Mouse (Mus musculus): Measurements from ENCODE around the gene Igfbpl1. TPM values are rescaled to one million over a fixed set of nuclear protein-coding genes. Genes with fewer than 3 reads are reported as not detected.
A peak's percentile ranks its signal among the peaks of the same experiment; 100 is the strongest.

Igfbpl1 gene
- polyA plus RNA-seq, 1 experiment from 2014 or later = 94.2 TPM

DNA sequence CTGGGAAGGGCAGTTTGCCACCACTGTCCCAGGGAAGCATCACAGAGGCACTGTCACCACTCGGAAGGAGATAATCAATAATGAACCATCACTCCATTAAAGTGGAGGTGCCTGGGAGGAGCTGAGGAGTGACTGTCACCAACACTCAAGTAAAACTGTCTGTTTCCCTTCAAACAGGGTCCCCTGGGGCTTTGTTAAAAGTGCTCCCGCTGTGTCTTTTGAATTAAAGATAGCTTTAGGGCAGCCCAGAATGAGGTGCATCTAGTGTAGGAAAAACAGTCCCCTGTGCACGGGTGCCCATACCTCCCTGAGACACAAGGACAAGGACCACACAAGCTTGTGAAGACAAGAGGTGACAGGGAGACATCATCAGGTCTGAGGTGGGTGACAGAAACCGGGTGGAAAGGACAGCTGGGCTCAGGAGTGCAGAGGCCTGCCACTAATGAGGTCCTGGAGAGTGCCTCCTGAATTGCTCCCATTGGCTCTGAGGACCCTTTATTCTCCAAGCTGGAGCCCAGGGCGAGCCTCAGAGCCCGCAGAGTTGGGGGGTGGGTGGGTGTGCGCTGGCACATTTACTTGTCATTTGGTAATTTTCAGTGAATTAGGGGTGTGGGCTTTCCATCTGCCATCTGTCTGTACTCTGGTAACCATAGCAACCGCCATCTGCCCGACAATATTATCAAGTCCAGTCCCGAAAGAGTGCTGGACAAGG, 2.5 kb downstream of the Igfbpl1 start:
- ATAC-seq = peak; percentile 58
- H3K4me1 ChIP-seq (replicated peaks; ENCODE audit: control insufficient read depth, insufficient read depth, low read length) = peaks cover 59% of the 10 kb centered on the region
- H3K27me3 ChIP-seq (replicated peaks; ENCODE audit: control insufficient read depth, insufficient read depth, low read length) = no peaks in the 10 kb centered on the region
- peak overlapping the region; percentile 75 for H3K4me3 ChIP-seq (replicated peaks; ENCODE audit: low read length)
- 1% methylated on average over 10 of the region's 10 CpGs for WGBS
- peak overlapping the region; percentile 94 for H3K9ac ChIP-seq (replicated peaks; ENCODE audit: low read depth, low read length)
- no peaks in the 10 kb centered on the region for H3K9me3 ChIP-seq (ENCODE audit: control insufficient read depth, low read length)
- peak overlapping the region; percentile 63 for H3K4me2 ChIP-seq (ENCODE audit: low read length)
- peak overlapping the region; percentile 98 for H3K27ac ChIP-seq (ENCODE audit: low read length)
- H3K36me3 ChIP-seq (ENCODE audit: control insufficient read depth, insufficient read depth) = peaks cover 5% of the 10 kb centered on the region; the same call in 1 of the 2 replicates

DNA sequence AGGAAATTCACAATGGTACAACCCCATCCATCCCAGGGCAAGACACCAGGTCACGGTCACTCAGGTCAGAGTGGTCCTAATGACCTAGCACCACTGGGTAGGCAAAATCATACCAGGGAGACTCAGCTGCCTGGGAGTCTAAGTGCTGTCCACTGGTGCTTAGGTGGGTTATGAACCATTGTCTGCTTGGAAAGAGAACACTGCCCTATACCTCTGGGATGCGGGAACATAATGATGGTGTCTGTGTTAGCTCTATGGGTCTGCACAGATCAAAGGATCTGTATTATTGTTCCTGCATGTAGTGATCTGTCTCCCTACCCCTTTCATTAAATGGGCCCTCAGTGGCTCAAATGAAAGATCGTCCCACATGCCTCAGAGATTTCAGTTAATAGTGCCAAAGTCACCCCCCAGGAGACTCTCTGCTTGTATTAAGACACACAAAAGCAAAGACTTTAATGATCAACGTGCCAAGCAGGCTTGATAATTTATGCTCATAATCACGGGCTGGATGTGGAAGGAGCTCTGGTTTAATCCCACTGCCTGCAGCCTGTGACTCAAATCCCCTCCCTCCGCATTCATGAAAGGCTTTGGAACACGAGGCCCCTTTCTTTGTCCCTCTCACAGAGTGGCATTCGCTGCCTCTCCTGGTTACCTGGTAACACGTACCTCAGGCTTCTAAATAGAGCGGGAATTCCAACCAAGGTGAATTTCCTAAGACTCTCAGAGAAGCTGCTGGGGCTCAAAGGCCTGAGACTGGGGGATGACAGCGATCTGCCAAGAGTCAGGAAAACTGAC, 3.7 kb downstream of the Igfbpl1 start:
- Histone ChIP-seq H3K4me1 (replicated peaks; ENCODE audit: control insufficient read depth, insufficient read depth, low read length) (peaks cover 66% of the 10 kb centered on the region), H3K27me3 (replicated peaks; ENCODE audit: control insufficient read depth, insufficient read depth, low read length) (no peaks in the 10 kb centered on the region), H3K9ac (replicated peaks; ENCODE audit: low read depth, low read length) (peak overlapping the region; percentile 94), H3K4me2 (ENCODE audit: low read length) (peak overlapping the region; percentile 63), H3K4me3 (replicated peaks; ENCODE audit: low read length) (peak overlapping the region; percentile 75), H3K27ac (ENCODE audit: low read length) (peak overlapping the region; percentile 98), H3K36me3 (ENCODE audit: control insufficient read depth, insufficient read depth) (peaks cover 5% of the 10 kb centered on the region; the same call in 1 of the 2 replicates), H3K9me3 (ENCODE audit: control insufficient read depth, low read length) (no peaks in the 10 kb centered on the region)
- WGBS = 4% methylated on average over 11 of the region's 11 CpGs
- peak; percentile 34 for ATAC-seq

DNA sequence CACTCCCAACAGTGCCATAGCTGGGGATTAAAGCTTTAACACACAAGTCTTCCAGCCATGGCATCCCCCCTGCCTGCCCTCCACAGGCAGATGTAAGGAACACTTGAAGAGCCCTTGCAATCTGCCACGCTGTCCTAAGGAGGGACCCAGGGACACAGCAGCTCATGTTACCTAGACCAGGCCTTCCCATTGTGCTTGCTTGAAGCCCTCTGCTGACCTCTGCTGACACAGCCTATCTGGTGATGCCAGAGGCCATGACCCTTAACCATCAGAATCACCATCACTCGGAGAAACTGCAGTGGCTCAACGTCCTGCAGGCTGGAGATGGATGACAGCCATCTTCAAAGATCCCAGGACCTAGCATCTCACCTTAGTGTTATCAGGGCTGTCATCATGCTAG, 4.7 kb downstream of the Igfbpl1 start:
- Histone ChIP-seq H3K4me3 (replicated peaks; ENCODE audit: low read length) (no peak overlapping the region), H3K27ac (ENCODE audit: low read length) (peak overlapping the region; percentile 77), H3K9ac (replicated peaks; ENCODE audit: low read depth, low read length) (no peak overlapping the region), H3K36me3 (ENCODE audit: control insufficient read depth, insufficient read depth) (peaks cover 5% of the 10 kb centered on the region; the same call in 1 of the 2 replicates), H3K9me3 (ENCODE audit: control insufficient read depth, low read length) (no peaks in the 10 kb centered on the region), H3K27me3 (replicated peaks; ENCODE audit: control insufficient read depth, insufficient read depth, low read length) (no peaks in the 10 kb centered on the region), H3K4me2 (ENCODE audit: low read length) (no peak overlapping the region; the same call in 1 of the 2 replicates), H3K4me1 (replicated peaks; ENCODE audit: control insufficient read depth, insufficient read depth, low read length) (peaks cover 70% of the 10 kb centered on the region)
- no peak for ATAC-seq
- WGBS = 56% methylated on average over 3 of the region's 3 CpGs

DNA sequence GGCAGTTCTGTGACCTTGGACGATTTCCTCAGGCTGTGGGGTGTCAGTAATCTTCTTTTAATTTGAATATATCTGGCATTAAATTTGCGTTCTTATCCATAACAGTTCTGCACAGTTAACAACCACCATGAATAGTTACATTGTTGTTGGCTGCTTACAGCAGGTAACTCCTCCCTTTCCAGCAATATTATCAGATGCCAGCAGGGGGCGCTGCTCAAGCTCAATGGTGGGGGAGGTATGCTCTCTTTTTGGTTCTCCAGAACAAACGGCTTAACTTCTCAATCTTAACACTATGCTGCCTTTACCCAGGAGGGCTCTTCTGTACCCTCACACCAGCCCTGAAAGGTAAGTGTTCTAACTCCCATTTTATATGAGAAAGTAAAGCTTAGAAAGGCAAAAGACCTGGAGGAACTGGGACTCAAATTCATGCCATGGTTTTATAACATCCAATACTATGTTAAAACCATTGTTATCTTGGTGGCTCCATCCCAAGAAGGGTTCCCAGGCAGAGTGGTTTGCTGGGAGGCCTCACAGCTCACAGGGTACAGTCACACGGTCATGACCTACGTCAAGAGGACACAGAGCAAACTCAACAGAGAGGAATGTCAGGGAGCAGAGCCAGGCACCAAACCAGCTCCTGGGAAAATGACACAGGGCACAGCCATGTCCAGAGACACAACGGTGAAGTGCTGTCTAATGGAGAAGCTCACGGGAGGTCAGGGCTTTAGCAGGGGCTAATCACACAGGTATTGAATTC, 6.5 kb downstream of the Igfbpl1 start:
- peak overlapping the region; percentile 56 for H3K9ac ChIP-seq (replicated peaks; ENCODE audit: low read depth, low read length)
- ATAC-seq = 0 out of 2 replicates have a peak, but pooled peaks have one; percentile 4
- no peaks in the 10 kb centered on the region for H3K27me3 ChIP-seq (replicated peaks; ENCODE audit: control insufficient read depth, insufficient read depth, low read length)
- no peaks in the 10 kb centered on the region for H3K9me3 ChIP-seq (ENCODE audit: control insufficient read depth, low read length)
- H3K4me2 ChIP-seq (ENCODE audit: low read length) = peak overlapping the region; percentile 47
- peak overlapping the region; percentile 96 for H3K27ac ChIP-seq (ENCODE audit: low read length)
- H3K4me1 ChIP-seq (replicated peaks; ENCODE audit: control insufficient read depth, insufficient read depth, low read length) = peaks cover 83% of the 10 kb centered on the region
- 36% methylated on average over 8 of the region's 8 CpGs for WGBS
- peaks cover 5% of the 10 kb centered on the region; the same call in 1 of the 2 replicates for H3K36me3 ChIP-seq (ENCODE audit: control insufficient read depth, insufficient read depth)
- H3K4me3 ChIP-seq (replicated peaks; ENCODE audit: low read length) = peak overlapping the region; percentile 12

DNA sequence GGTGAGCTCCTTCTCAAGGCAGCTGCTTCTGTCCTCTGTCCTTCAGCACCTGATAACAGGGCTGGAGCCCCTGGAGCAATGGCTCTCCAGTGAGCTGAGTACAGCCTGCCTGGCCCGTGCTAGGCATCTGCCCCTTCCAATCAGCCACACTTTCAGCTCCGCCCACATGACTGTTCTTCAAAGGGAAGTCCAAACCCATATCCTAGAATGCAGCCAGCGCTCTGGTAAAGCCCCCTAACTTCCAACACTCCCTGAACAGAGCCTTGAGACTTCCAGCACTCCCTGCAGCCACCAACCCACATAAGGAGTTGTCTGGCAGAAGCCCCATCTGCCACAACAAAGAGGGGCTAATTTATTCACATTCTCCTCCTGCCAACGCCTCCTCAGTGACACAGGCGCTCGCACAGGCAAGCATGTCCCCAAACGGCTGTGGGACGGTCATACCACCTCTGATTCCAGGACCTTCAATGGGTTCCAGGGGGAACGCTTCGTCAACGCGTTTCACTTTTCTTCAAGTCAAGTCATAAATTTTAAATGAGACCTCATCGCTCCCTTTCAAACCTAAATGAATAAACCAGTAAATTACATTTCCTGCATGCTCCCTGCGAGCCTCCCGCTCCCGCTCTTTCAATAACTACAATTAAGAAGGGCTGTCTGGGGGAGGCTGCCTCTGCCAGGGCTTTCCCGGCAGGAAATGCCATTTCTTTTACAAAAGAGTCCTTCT, 7.4 kb downstream of the Igfbpl1 start:
- Histone ChIP-seq H3K9me3 (ENCODE audit: control insufficient read depth, low read length) (no peaks in the 10 kb centered on the region), H3K4me1 (replicated peaks; ENCODE audit: control insufficient read depth, insufficient read depth, low read length) (peaks cover 83% of the 10 kb centered on the region), H3K27me3 (replicated peaks; ENCODE audit: control insufficient read depth, insufficient read depth, low read length) (no peaks in the 10 kb centered on the region), H3K27ac (ENCODE audit: low read length) (peak overlapping the region; percentile 96), H3K36me3 (ENCODE audit: control insufficient read depth, insufficient read depth) (peaks cover 12% of the 10 kb centered on the region), H3K4me2 (ENCODE audit: low read length) (peak overlapping the region; percentile 47), H3K4me3 (replicated peaks; ENCODE audit: low read length) (peak overlapping the region; percentile 12), H3K9ac (replicated peaks; ENCODE audit: low read depth, low read length) (peak overlapping the region; percentile 56)
- WGBS = under 1% methylated on average over 17 of the region's 17 CpGs
- ATAC-seq = peak; percentile 83

DNA sequence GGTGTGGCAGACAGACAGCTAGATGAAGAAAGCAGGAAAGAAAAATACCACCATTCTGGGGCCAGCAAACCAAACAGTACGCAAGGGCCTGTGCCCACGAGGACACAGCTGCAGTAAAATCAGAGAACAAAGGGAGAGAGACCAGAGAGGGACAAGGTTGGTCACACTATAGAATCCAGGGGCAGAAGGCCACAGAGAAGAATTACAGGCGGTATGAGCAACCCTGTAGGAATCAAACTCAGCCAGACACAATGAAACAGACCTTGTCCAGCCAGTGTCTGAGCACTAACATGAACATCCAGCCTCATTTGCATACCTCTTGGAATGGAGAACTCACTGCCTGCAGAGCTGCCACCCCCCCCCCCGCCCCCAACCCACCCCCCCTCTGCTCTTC, 7.9 kb downstream of the Igfbpl1 start:
- Histone ChIP-seq H3K4me3 (replicated peaks; ENCODE audit: low read length) (peak overlapping the region; percentile 12), H3K27ac (ENCODE audit: low read length) (peak overlapping the region; percentile 96), H3K9ac (replicated peaks; ENCODE audit: low read depth, low read length) (peak overlapping the region; percentile 56), H3K27me3 (replicated peaks; ENCODE audit: control insufficient read depth, insufficient read depth, low read length) (no peaks in the 10 kb centered on the region), H3K4me2 (ENCODE audit: low read length) (peak overlapping the region; percentile 47), H3K9me3 (ENCODE audit: control insufficient read depth, low read length) (no peaks in the 10 kb centered on the region), H3K4me1 (replicated peaks; ENCODE audit: control insufficient read depth, insufficient read depth, low read length) (peaks cover 78% of the 10 kb centered on the region), H3K36me3 (ENCODE audit: control insufficient read depth, insufficient read depth) (peaks cover 12% of the 10 kb centered on the region)
- 10% methylated on average over 4 of the region's 4 CpGs for WGBS
- ATAC-seq = peak; percentile 11; the same call in 1 of the 2 replicates

DNA sequence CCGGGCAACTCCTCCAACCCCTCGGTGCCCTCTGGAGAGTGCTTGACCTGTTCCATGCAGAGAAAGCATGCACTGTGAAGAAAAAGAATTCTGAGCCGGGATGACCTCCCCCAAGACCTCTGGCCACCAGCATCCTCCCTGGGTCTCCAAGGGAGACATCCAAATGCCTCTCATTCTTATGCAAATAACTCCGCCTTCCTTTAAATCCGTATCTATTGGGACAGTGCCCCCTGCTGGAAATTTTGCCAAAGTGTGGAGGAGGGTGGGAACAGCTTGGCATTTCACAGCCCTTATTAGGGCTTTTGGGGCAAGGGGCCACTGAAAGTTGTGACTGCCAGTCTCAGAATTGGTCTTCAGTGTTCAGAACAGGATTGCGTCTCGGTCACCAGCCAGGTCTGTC, 11.2 kb downstream of the Igfbpl1 start:
- WGBS = 26% methylated on average over 7 of the region's 7 CpGs
- no peaks in the 10 kb centered on the region for H3K27me3 ChIP-seq (replicated peaks; ENCODE audit: control insufficient read depth, insufficient read depth, low read length)
- no peaks in the 10 kb centered on the region for H3K9me3 ChIP-seq (ENCODE audit: control insufficient read depth, low read length)
- H3K4me2 ChIP-seq (ENCODE audit: low read length) = no peak overlapping the region
- ATAC-seq = no peak
- H3K4me3 ChIP-seq (replicated peaks; ENCODE audit: low read length) = no peak overlapping the region
- H3K9ac ChIP-seq (replicated peaks; ENCODE audit: low read depth, low read length) = no peak overlapping the region
- H3K4me1 ChIP-seq (replicated peaks; ENCODE audit: control insufficient read depth, insufficient read depth, low read length) = peaks cover 49% of the 10 kb centered on the region
- H3K27ac ChIP-seq (ENCODE audit: low read length) = peak overlapping the region; percentile 42; the same call in 1 of the 2 replicates
- peaks cover 18% of the 10 kb centered on the region for H3K36me3 ChIP-seq (ENCODE audit: control insufficient read depth, insufficient read depth)

DNA sequence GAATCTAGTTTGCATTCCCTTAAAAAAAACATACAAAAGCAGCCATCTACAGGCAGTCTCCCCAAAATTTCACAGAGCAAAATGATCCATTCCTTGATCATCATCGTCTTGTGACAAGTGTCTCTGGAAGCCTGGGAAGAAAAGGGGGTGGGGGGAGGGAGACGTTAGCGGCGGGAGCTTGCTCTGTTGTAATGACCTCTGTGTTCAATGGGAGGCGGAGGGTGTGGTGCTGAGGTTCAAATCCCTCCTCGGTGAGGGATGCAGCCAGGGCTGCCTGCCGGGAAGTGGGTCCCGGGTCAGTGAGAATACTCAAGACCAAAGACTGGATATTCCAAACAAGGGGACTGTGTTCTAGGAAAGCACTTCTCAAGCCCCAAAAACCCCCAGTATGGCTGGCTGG, 15.5 kb downstream of the Igfbpl1 start:
- Histone ChIP-seq H3K27me3 (replicated peaks; ENCODE audit: control insufficient read depth, insufficient read depth, low read length) (no peaks in the 10 kb centered on the region), H3K9me3 (ENCODE audit: control insufficient read depth, low read length) (no peaks in the 10 kb centered on the region), H3K9ac (replicated peaks; ENCODE audit: low read depth, low read length) (no peak overlapping the region), H3K4me2 (ENCODE audit: low read length) (no peak overlapping the region), H3K27ac (ENCODE audit: low read length) (no peak overlapping the region), H3K4me1 (replicated peaks; ENCODE audit: control insufficient read depth, insufficient read depth, low read length) (peaks cover 9% of the 10 kb centered on the region), H3K4me3 (replicated peaks; ENCODE audit: low read length) (no peak overlapping the region), H3K36me3 (ENCODE audit: control insufficient read depth, insufficient read depth) (peaks cover 25% of the 10 kb centered on the region)
- 14% methylated on average over 8 of the region's 8 CpGs for WGBS
- ATAC-seq = no peak
